Mouse (Mus musculus) neural tube, embryonic 14.5 days (tissue): Measurements from ENCODE around the gene Ap2m1. TPM values are rescaled to one million over a fixed set of nuclear protein-coding genes. Genes with fewer than 3 reads are reported as not detected.

Source experiments
- ATAC-seq: fragments of 200-750 bp; cut with Nextera tagmentation; 2 replicates; pipeline ENCODE4 v1.8.0; 2017; ENCODE audit warnings: low read depth, mild to moderate bottlenecking, moderate TSS enrichment, moderate library complexity
- H3K27ac ChIP-seq: fragments of 300-500 bp; sonication (generic); 2 replicates; pipeline ENCODE4 v1.5.1; 2014; ENCODE audit warnings: low read depth, mild to moderate bottlenecking, control low read depth, low read length, moderate library complexity, mixed read lengths
- H3K27me3 ChIP-seq: fragments of 300-500 bp; sonication (generic); 2 replicates; pipeline ENCODE4 v1.6.1; 2014; ENCODE audit warnings: low read length; ENCODE audit not compliant: control insufficient read depth, insufficient read depth
- H3K36me3 ChIP-seq: fragments of 300-500 bp; sonication (generic); 2 replicates; pipeline ENCODE4 v1.6.1; 2014; ENCODE audit warnings: low read length, mixed read lengths; ENCODE audit not compliant: control insufficient read depth, insufficient read depth
- H3K4me1 ChIP-seq: fragments of 300-500 bp; sonication (generic); 2 replicates; pipeline ENCODE4 v1.6.1; 2014; ENCODE audit warnings: low read length; ENCODE audit not compliant: control insufficient read depth, insufficient read depth
- H3K4me2 ChIP-seq: fragments of 300-500 bp; sonication (generic); 2 replicates; pipeline ENCODE4 v1.6.1; 2014; ENCODE audit warnings: mild to moderate bottlenecking, low read depth, low read length, control low read depth
- H3K4me3 ChIP-seq: fragments of 300-500 bp; sonication (generic); 2 replicates; pipeline ENCODE4 v1.5.1; 2014; ENCODE audit warnings: low read depth, low read length, control low read depth, mixed read lengths
- H3K9ac ChIP-seq: fragments of 300-500 bp; sonication (generic); replicated peaks from 2 replicates; pipeline ENCODE4 v1.6.1; 2014; ENCODE audit warnings: low read depth, mild to moderate bottlenecking, control low read depth, low read length, mixed read lengths
- H3K9me3 ChIP-seq: fragments of 300-500 bp; sonication (generic); 2 replicates; pipeline ENCODE4 v1.6.1; 2016; ENCODE audit warnings: low read length; ENCODE audit not compliant: control insufficient read depth
- WGBS: fragments of 180-500 bp; shearing (Covaris S2); extraction: QIAGEN DNeasy Blood & Tissue Kit; methylation state at CpG from one replicate; pipeline ENCODE4 v1.1.7; 2014; 5-methylcytosine and 5-hydroxymethylcytosine counted together
- polyA plus RNA-seq: library from polyadenylated mRNA; unstranded; fragments of >200 nt; fragmentation: Nextera tagmentation; extraction: Ambion mirVana; gene quantifications from 2 replicates; pipeline ENCODE4 v1.2.1, GENCODE M21; 2014

The Ap2m1 gene
- polyA plus RNA-seq, 1 experiment from 2014 or later: 1,186 TPM

DNA sequence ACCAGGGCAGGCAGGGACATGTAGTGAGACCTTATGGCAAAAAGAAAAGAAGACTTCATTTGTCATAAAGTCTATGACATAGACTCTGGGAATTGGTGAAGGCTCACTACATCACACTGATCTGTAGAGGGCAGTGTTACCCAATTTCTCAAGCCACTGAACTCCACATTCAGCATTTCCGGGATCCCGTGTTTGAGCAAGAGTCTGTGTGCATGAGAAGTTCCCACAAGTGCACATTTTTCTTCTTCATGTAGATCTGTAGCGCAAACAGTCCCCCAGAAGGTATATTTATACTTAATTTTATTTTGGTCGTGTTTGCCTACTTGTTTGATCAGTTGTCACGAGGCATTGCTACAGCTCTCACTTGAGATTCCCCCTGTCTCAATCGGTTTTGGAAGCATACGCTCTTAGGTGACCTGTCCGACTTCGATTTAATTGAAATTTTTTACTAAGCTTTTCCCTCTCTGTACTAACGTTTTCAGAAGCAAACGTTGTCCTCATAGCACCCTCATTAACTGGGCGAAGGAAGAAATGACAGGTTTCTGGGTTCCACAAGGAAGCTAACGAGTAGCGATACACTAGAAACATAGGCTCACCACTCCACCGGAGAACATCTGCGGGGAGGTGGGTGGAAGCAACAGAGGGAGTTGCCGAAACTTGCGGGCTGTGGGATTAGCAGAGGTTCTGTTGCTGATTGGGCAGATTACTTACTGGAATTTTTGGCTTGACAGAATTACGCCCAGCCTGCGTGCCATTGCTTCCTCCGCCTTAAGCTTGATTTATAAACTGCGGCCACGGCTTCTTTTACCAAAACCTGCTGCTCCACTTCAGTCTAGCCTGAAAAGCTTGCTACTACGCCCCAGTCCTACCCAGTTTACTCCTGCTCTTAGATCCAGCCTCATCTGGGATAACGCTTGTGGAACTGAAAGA, 38.3 kb upstream of the Ap2m1 start:
- H3K4me3 ChIP-seq: peak overlapping the region; percentile 16; the same call in 1 of the 2 replicates
- peak; percentile 12; the same call in 1 of the 2 replicates for ATAC-seq
- no peak overlapping the region for H3K9ac ChIP-seq
- H3K27ac ChIP-seq: no peak overlapping the region
- H3K27me3 ChIP-seq: no peaks in the 10 kb centered on the region
- peaks cover 10% of the 10 kb centered on the region for H3K36me3 ChIP-seq
- 20% methylated on average over 25 of the region's 25 CpGs for WGBS
- H3K4me2 ChIP-seq: peak overlapping the region; percentile 39
- peaks cover 8% of the 10 kb centered on the region; the same call in 1 of the 2 replicates for H3K4me1 ChIP-seq
- no peaks in the 10 kb centered on the region for H3K9me3 ChIP-seq

DNA sequence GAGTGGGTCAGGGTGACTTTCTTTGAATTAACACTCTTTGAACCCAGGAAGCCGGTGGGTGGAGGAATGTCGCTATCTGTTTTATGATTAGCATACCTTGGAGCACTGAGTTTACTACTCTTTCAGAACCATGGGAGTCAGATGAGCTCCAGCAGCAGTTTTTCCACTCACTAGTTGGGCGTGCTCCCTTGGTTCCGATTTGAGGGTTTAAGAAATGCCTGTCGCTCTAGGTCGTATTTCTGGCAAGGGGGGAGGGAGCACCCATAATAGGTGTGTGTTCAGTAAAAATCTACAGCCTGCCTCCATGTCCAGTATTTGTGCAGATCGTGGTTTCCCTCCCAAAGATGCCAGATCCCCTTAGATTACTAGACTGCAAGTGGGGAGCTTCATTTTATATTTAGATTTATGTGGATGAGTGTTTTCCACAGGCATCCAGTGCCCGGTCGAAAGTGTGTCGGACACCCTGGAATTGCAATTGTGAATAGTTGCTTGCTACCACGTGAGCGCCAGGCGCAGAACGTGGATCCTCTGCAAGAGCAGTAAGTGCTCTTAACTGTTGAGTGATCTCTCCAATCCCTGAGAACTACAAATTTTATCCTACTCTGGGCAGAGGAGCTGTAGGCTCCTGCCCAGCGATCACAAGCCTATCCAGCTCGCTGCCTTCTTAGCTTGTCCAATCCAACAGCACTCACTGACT, 37.1 kb upstream of the Ap2m1 start:
- H3K9me3 ChIP-seq: no peaks in the 10 kb centered on the region
- peak overlapping the region; percentile 91 for H3K4me3 ChIP-seq
- 8% methylated on average over 16 of the region's 16 CpGs for WGBS
- peak overlapping the region; percentile 84 for H3K9ac ChIP-seq
- peaks cover 21% of the 10 kb centered on the region for H3K36me3 ChIP-seq
- H3K4me2 ChIP-seq: peak overlapping the region; percentile 74
- H3K27me3 ChIP-seq: no peaks in the 10 kb centered on the region
- H3K4me1 ChIP-seq: peaks cover 8% of the 10 kb centered on the region; the same call in 1 of the 2 replicates
- peak; percentile 1 for ATAC-seq
- no peak overlapping the region; the same call in 1 of the 2 replicates for H3K27ac ChIP-seq

DNA sequence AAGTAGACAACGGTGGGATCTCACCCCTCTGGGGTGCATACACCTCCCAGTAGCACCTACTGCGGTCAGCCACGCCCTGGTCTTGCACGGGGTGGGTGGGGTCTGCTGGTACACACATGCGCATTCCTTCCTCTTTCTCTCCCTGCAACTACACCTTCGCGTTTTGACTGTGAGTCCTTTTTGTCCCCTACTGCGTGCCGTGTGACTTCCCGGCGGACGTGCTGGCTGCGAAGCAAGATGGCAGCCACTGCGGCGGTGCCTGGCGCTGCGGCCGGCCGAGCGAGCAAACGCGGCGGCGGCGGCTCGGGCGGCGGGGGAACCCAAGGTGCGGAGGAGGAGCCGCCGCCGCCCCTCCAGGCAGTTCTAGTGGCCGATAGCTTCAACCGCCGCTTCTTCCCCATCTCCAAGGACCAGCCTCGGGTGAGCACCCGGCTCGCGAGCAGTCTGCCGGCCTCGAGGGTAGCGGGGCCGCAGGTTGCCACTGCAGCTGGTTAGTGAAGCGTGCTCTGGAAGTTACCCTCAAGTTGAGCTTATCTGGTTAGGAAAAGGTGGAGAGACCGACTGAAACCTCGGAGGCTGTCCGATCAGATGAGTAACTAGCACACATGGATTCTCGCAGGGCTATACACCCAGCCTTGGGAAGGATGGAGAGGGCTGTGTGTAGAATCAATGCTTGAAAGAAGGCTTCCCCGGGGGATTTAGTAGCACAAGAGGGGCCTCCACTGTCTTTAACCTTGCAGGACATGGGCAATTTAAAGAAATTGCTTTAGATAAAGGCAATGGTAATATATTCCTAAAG, 36.4 kb upstream of the Ap2m1 start, which contains the start of gene Eif2b5:
Eif2b5 (plus strand) TSS at position 141 of the 799 bp plus-strand sequence.
- Histone ChIP-seq H3K4me3 (peak within 1 kb of the TSS; percentile 91), H3K27me3 (no peaks in the 10 kb centered on the region), H3K27ac (peak within 1 kb of the TSS; percentile 87), H3K4me2 (peak within 1 kb of the TSS; percentile 74), H3K9me3 (no peaks in the 10 kb centered on the region), H3K9ac (peak within 1 kb of the TSS; percentile 84), H3K36me3 (peaks cover 29% of the 10 kb centered on the region), H3K4me1 (peaks cover 8% of the 10 kb centered on the region; the same call in 1 of the 2 replicates)
- WGBS: under 1% methylated on average over 48 of the region's 49 CpGs
- ATAC-seq: peak; percentile 95

DNA sequence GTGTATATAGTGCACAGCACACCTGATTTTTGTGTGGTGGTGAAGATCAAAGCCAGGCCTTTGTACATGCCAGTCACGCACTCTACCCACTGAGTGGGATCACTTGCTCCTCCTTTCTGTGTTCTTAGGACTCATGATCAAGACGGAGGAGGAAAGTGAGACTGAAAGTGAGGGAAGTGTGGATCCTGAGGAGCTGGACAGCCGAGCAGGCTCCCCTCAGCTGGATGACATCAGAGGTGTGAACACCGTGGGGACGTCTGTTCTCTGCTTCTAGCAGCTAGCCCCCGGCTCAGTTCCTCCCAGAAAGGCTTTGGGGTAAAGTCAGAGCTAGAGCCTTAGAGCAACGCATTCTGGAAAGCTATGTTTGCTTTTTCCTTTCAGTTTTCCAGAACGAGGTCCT, 29.3 kb upstream of the Ap2m1 start:
- 91% methylated on average over 8 of the region's 8 CpGs for WGBS
- Histone ChIP-seq H3K4me1 (no peaks in the 10 kb centered on the region), H3K4me3 (no peak overlapping the region), H3K4me2 (no peak overlapping the region), H3K27me3 (no peaks in the 10 kb centered on the region), H3K9me3 (no peaks in the 10 kb centered on the region), H3K36me3 (peaks cover 93% of the 10 kb centered on the region), H3K9ac (no peak overlapping the region), H3K27ac (no peak overlapping the region)
- ATAC-seq: no peak

DNA sequence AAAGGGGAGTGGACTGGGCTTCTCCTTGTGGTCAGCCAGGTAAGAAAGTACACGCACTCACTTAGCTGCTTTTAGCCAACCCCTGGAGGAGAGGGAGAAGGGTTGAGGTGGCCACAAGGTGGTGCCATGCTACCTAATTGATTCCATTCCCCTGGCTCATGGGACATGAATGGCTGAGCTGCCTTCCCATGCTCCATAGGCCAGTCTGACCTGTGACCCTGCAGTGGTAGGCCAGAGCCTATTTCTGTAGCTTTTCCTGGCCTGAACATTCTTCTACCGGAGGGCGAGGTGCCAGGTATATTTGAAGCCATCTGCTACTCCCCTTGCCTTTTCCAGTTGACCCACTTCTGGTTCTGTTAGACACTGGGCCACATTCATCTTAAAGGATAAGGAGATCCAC, 25.9 kb upstream of the Ap2m1 start:
- no peak overlapping the region for H3K4me3 ChIP-seq
- no peak overlapping the region for H3K9ac ChIP-seq
- no peaks in the 10 kb centered on the region for H3K4me1 ChIP-seq
- no peak overlapping the region for H3K4me2 ChIP-seq
- H3K27ac ChIP-seq: no peak overlapping the region
- peak; percentile 56; the same call in 1 of the 2 replicates for ATAC-seq
- WGBS: 93% methylated on average over 3 of the region's 3 CpGs
- H3K9me3 ChIP-seq: no peaks in the 10 kb centered on the region
- H3K36me3 ChIP-seq: peaks cover 66% of the 10 kb centered on the region
- no peaks in the 10 kb centered on the region for H3K27me3 ChIP-seq

DNA sequence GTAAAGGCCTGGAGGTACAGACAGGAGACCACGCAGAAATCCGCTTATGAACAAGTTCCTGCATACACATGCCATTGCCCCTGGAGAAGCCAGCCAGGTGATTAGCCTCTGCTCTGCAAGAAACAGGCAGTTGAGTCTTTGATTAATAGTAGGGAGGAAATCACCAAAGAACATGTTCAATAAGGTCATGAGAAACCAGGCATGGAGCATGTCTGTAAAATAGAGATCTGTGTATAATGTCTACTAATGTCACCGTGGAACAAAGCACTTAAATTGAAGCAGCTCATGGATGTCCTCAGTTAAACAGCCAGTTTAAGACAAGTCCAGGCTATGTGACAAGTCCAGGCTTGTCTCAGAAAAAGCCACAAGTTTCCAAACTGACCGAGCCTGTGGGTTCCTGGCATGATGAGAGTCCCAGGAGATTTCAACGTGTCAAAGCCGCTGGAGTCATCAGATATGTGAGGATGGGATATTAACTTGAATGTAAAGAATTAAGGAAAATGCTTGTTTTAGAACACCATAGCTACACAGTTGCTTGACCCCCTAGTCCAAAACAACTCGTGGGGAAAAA, 23.9 kb upstream of the Ap2m1 start:
- no peak overlapping the region for H3K4me2 ChIP-seq
- H3K27me3 ChIP-seq: no peaks in the 10 kb centered on the region
- WGBS: 90% methylated on average over 7 of the region's 7 CpGs
- H3K9me3 ChIP-seq: no peaks in the 10 kb centered on the region
- H3K4me1 ChIP-seq: no peaks in the 10 kb centered on the region
- H3K9ac ChIP-seq: no peak overlapping the region
- ATAC-seq: no peak
- no peak overlapping the region for H3K27ac ChIP-seq
- peaks cover 47% of the 10 kb centered on the region for H3K36me3 ChIP-seq
- no peak overlapping the region for H3K4me3 ChIP-seq

DNA sequence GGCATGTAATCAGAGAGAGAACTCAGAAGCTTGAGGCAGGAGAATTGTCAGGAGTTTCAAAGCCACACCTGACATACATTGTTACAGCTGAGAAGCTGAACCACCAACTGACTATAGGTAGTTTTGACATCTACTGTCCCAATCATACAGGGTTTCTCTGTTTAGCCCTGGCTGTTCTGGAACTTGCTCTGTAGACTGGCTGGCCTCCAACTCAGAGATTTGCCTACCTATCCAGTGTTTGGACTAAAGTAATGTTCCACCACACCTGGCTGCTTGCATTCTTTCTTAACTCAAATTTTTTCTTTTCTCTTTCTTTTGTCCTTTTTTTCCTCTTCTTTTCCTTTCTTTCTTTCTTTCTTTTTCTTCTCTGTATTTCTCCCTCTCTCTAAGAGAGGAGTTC, 19.2 kb upstream of the Ap2m1 start:
- Histone ChIP-seq H3K4me2 (peak overlapping the region; percentile 81), H3K4me3 (peak overlapping the region; percentile 96), H3K27ac (no peak overlapping the region; the same call in 1 of the 2 replicates), H3K36me3 (peaks cover 6% of the 10 kb centered on the region; the same call in 1 of the 2 replicates), H3K9ac (peak overlapping the region; percentile 95), H3K4me1 (peaks cover 13% of the 10 kb centered on the region), H3K9me3 (no peaks in the 10 kb centered on the region), H3K27me3 (no peaks in the 10 kb centered on the region)
- ATAC-seq: no peak

DNA sequence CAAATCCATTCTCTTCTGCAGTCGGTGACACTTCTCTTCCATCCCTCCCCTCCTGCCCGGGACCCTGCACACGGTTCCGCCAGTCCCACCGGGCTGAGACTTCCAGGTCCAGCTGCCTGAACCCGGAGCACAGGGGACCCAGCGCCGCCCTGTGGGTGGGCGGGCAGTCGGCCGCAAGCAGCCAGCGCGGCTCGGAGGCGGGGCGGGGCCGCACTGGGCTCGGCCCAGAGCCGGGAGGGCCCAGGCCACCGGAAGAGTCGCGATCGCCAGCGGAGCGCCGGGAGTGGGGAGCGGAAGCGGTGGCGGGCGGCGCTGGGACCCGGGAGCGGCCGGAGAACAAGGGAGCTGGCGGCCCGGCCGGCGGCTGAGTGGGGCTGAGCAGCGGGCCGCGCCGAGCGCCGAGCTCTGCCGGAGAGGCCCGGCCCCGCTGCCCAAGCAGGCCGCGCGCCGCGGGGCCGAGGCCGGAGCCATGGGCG, 18.5 kb upstream of the Ap2m1 start, which contains the start of gene Dvl3:
Dvl3 (plus strand) TSS at position 257 of the 476 bp plus-strand sequence.
- H3K9ac ChIP-seq: peak within 1 kb of the TSS; percentile 95
- H3K27ac ChIP-seq: peak within 1 kb of the TSS; percentile 88
- no peaks in the 10 kb centered on the region for H3K27me3 ChIP-seq
- ATAC-seq: peak; percentile 96
- under 1% methylated on average over 42 of the region's 55 CpGs for WGBS
- peak within 1 kb of the TSS; percentile 81 for H3K4me2 ChIP-seq
- H3K4me3 ChIP-seq: peak within 1 kb of the TSS; percentile 96
- H3K4me1 ChIP-seq: peaks cover 13% of the 10 kb centered on the region
- no peaks in the 10 kb centered on the region for H3K9me3 ChIP-seq
- peaks cover 3% of the 10 kb centered on the region for H3K36me3 ChIP-seq
